Mouse (Mus musculus): ENCODE data around the gene Mmgt2.

GRCm38 (mm10) chr11:62621079-62621478, 27.4 kb upstream of the Mmgt2 start:
- TF ChIP-seq CTCF (IDR thresholded peaks at IDR 0.05; ENCODE audit: borderline replicate concordance, control insufficient read depth, extremely low read depth, insufficient read depth, low read length, poor library complexity) (no peak), POLR2A (IDR thresholded peaks at IDR 0.05; ENCODE audit: control insufficient read depth, extremely low read depth, insufficient read depth, low read length, poor library complexity) (no peak)

Data from thymus, adult 2 months (tissue).